Mouse (Mus musculus) olfactory bulb, adult 2 months (tissue): ENCODE results near the gene Egfem1. TPM values are rescaled to one million over a fixed set of nuclear protein-coding genes. Genes with fewer than 3 reads are reported as not detected.

Experiments used
- H3K27ac ChIP-seq: fragments of 200-500 bp; 2 replicates; pipeline ENCODE4 v1.5.1; 2012; ENCODE audit warnings: low read depth, low read length; ENCODE audit not compliant: insufficient read depth
- H3K4me1 ChIP-seq: fragments of 200-500 bp; 2 replicates; pipeline ENCODE4 v1.6.1; 2012; ENCODE audit warnings: low read length; ENCODE audit not compliant: control insufficient read depth, insufficient read depth
- H3K4me3 ChIP-seq: fragments of 200-500 bp; 2 replicates; pipeline ENCODE4 v1.5.1; 2012; ENCODE audit warnings: mild to moderate bottlenecking, low read depth, low read length, moderate library complexity; ENCODE audit not compliant: insufficient read depth
- CTCF ChIP-seq: fragments of 200-500 bp; IDR thresholded peaks from 2 replicates; pipeline ENCODE4 v1.5.1; 2012; ENCODE audit warnings: low read depth, mild to moderate bottlenecking, low read length, moderate library complexity; ENCODE audit not compliant: insufficient read depth
- POLR2A ChIP-seq: fragments of 200-500 bp; IDR thresholded peaks from 2 replicates; pipeline ENCODE4 v1.6.1; 2012; ENCODE audit warnings: mild to moderate bottlenecking, low read depth, low read length, moderate library complexity; ENCODE audit not compliant: insufficient read depth
- WGBS: fragments of 180-500 bp; shearing (Covaris S2); methylation state at CpG from one replicate; pipeline ENCODE4 v1.1.7; 2018; 5-methylcytosine and 5-hydroxymethylcytosine counted together
- polyA plus RNA-seq: library from polyadenylated mRNA; stranded (reverse); fragments of >200 nt; gene quantifications from 2 replicates; pipeline ENCODE4 v1.2.4, GENCODE M21; 2012; ENCODE audit warnings: low replicate concordance; ENCODE audit not compliant: missing spikeins, insufficient read depth, insufficient read length

The Egfem1 gene
- polyA plus RNA-seq, 1 experiment, result not detected

DNA sequence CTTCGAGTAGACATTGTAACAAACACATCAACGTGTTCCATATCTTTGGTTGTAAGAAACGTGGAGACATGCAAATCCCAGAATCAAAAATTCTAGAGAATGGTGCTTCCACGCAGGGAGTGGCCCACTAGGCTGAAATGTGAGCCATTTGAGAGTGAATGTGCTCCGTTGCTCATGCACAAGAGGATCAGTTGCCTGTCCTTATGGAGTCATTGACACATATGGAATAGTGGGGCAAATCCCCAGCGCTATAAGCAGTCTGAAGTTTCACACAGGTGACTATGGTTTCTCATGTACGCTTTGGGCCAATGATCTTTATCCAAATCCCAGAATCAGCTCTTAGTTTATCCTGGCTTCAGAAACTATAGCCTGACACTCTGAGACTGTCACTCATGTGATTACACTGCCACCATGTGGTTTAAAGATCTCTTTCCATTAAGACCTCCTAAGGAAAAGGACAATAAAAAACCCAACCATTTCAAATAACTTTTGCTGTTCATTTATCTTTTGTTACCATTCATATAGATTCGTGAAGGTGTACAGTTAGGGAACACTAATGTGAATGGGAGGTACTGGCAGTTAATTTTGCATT, 644.6 kb downstream of the Egfem1 start:
- TF ChIP-seq POLR2A, result no peak
- TF ChIP-seq CTCF, result no peak
- H3K4me1 ChIP-seq, result no peaks in the 10 kb centered on the region
- no peak overlapping the region for H3K27ac ChIP-seq
- no peak overlapping the region for H3K4me3 ChIP-seq
- WGBS, result 65% methylated on average over 8 of the region's 8 CpGs

DNA sequence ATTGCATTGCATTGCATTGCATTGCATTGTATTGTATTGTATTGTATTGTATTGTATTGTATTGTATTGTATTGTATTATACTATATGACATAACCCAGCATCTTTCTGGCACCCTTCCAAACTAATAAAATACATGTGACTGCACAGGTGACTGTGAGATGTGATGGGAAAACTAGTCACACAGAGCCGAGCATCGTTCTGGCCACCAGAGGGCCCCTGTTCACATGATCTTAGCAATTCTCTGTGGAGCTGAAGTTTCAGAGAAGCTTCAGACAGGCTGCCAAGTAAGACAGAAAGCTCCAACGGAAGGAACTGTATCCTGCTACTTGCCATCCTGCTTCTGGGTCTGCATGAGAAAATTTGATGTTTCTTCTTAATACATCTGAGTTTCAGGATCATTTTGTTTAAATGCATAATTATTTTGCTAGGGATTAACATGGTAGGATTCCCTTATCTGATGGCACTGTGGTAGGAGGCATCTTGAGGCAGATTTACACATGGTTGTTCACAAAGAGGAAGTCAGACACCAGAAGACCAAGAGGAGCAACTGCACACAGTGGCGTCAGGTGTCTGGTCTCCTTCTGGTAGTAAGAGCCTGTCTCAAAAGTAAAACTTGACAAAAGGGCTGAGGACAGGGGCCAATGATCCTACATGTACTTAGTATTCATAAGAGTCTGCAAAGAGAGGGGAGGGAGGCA, 648.4 kb downstream of the Egfem1 start:
- Histone ChIP-seq H3K4me3 (no peak overlapping the region), H3K4me1 (no peaks in the 10 kb centered on the region), H3K27ac (no peak overlapping the region)
- TF ChIP-seq CTCF (no peak), POLR2A (no peak)
- 19% methylated on average over 4 of the region's 4 CpGs for WGBS

DNA sequence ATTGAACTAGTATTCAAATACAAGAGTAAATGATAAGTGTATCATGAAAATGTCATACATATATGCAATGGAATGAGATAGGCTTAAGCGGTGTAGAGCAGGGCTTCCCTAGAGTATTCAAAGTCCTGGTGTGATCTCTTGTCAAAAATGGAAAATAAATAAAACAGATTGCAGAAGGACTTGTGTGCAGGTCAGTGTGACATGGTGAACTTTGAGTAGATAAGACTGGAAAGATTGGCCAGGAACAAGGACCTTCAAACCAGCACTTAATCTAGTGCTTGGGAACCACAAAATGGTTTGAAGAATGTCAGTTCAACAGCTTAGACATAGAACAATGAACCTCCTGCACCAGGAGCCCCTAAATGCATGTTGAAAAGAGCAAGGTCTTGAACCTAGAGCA, 649.7 kb downstream of the Egfem1 start:
- 98% methylated on average over 1 of the region's 1 CpGs for WGBS
- no peak overlapping the region for H3K4me3 ChIP-seq
- TF ChIP-seq CTCF (no peak), POLR2A (no peak)
- no peak overlapping the region for H3K27ac ChIP-seq
- H3K4me1 ChIP-seq, result no peaks in the 10 kb centered on the region

DNA sequence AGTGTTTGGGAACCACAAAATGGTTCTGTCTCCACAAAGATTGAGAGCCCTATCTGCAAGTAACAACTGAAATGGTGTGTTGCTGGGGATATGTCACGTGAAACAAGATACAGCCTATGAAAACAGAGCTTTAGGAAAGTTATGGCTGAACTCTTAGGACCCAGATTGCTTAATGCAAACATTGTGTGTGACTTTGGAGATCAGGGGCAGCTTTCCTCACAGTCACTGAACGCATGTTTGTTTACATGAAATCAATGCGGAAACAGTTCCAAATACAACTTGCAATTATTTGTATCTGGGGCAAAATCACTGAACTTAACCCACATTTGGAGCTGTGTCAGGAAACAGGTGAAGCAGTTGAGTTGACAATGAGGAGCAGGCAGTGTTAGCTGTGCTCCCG, 650.8 kb downstream of the Egfem1 start:
- Histone ChIP-seq H3K4me3 (no peak overlapping the region), H3K4me1 (no peaks in the 10 kb centered on the region), H3K27ac (no peak overlapping the region)
- WGBS, result 83% methylated on average over 4 of the region's 4 CpGs
- TF ChIP-seq POLR2A (no peak), CTCF (no peak)

DNA sequence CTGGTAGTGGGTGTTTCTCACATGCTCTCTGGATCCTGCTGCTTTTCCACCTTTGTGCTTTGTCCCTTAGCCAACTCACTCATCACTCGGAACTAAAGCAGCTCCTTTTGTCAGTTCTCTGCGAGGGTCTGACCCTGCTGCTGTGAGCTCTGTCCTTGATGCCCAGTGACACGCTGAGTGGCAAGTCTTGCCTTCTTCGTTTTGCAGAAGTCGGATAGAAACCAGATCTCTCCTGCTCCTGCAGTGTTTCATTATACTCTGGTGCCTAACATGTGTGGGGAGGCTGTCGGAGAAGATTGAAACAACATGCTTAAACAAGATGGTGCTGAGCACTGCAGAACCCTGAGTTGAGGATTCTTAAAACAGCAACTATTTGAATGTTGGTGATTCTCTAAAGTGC, 652.4 kb downstream of the Egfem1 start:
- WGBS, result 59% methylated on average over 6 of the region's 6 CpGs
- H3K4me1 ChIP-seq, result no peaks in the 10 kb centered on the region
- H3K27ac ChIP-seq, result no peak overlapping the region
- TF ChIP-seq POLR2A, result no peak
- H3K4me3 ChIP-seq, result no peak overlapping the region

DNA sequence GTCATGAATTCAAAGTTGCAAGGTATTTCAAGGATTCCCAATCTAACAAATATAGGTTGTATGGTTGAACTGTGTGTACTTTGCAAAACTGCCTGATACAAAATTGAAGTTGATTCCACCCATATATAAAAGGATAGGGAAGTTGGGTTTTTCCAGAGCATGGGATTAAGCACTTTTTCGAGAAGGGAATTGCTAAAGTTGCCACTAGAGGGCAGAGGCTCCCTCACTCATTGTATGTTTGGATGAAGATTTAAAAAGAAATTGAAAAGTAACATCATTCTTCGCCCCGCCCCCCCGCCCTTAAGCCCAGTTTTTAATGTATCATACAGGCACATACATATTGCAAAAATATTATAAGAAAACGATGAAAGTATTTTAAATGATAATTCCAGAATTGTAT, 657.5 kb downstream of the Egfem1 start:
- H3K4me3 ChIP-seq, result no peak overlapping the region
- 28% methylated on average over 5 of the region's 5 CpGs for WGBS
- TF ChIP-seq CTCF (no peak), POLR2A (no peak)
- no peak overlapping the region for H3K27ac ChIP-seq
- H3K4me1 ChIP-seq, result no peaks in the 10 kb centered on the region

Other genes with a start within 250 kb of the Egfem1 start
- not detected in 2 replicates for gene Gm1527, start 189.4 kb upstream of the Egfem1 start, polyA plus RNA-seq